Comparison of ENCODE assay signal across 16 mouse cellular contexts in the genomic region with DNA sequence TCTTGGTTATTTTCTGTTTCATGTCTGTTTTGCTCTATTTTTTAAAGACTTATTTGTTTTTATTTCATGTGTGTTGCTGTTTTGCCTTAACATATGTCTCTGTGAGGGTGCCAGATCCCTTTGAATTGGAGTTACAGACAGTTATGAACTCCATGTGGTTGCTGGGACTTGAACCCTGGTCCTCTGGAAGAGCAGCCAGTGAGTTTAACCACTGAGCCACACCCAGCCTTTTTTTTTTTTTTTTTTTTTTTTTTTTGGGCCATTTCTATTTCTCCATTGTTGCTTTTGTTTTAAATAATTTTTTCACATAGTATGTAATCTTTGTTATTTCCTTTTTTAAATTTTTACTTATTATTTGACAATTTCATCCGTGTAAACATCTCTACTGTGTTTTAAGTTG.
"Had no signal": no experiment of that assay in that cellular context is flagged by ENCODE, and none has a peak within 500 bp of the region (broad histone marks: within the 10 kb centered on the region; RNA-seq: fewer than 3 reads in every experiment).

No protein-coding gene starts in this region.

- H3K4me2 ChIP-seq: lung, embryonic 14.5 days; midbrain, embryonic 12.5 days; neural tube, embryonic 12.5 days; stomach, embryonic 15.5 days had no signal

- H3K4me3 ChIP-seq: midbrain, embryonic 10.5 days; midbrain, embryonic 12.5 days; myocyte; neural tube, embryonic 12.5 days; stomach, embryonic 15.5 days had no signal

- DNase-seq: lung, adult 18-20 months; lung, embryonic 14.5 days; lung, postnatal 10 days; lung, postnatal 4 days; midbrain, embryonic 14.5 days; right cerebral cortex, postnatal 14 days; thymus, adult 2 months; thymus, postnatal 25 days; thymus, postnatal 4 days had no signal

- H3K27ac ChIP-seq: midbrain, embryonic 10.5 days; midbrain, embryonic 12.5 days; neural tube, embryonic 12.5 days; stomach, embryonic 15.5 days; stomach, postnatal 0 days had no signal

- ATAC-seq: midbrain, embryonic 16.5 days had no signal

- H3K9ac ChIP-seq: lung, embryonic 14.5 days; midbrain, embryonic 12.5 days; neural tube, embryonic 12.5 days; stomach, embryonic 15.5 days had no signal

- H3K36me3 ChIP-seq: midbrain, embryonic 10.5 days; midbrain, embryonic 12.5 days; neural tube, embryonic 12.5 days; stomach, embryonic 15.5 days had no signal

- H3K9me3 ChIP-seq: midbrain, embryonic 10.5 days; midbrain, embryonic 12.5 days; neural tube, embryonic 12.5 days; stomach, embryonic 15.5 days had no signal

- H3K4me1 ChIP-seq: neural tube, embryonic 12.5 days had no signal

- H3K27me3 ChIP-seq: neural tube, embryonic 12.5 days; stomach, embryonic 15.5 days had no signal
